Mouse (Mus musculus): ENCODE measurements around the gene Gm9508.

Gm9508 gene

GRCm38 (mm10) chr10:77670710-77671109 lies 26.3 kb downstream of the Gm9508 start:
- DNase-seq (ENCODE audit: low spot score in 2 of 2) = no peak

- DNase-seq (ENCODE audit: low spot score in 2 of 2) = peak in 1 of 2 experiments; percentile 24
Observed at GRCm38 (mm10) chr10:77667402-77667801, 29.6 kb downstream of the Gm9508 start.

- no peak for DNase-seq (ENCODE audit: low spot score in 2 of 2)
Observed at GRCm38 (mm10) chr10:77666342-77666741, 30.7 kb downstream of the Gm9508 start.

GRCm38 (mm10) chr10:77663949-77664665 lies 32.9 kb downstream of the Gm9508 start:
- no peak for DNase-seq (ENCODE audit: low spot score in 2 of 2)

GRCm38 (mm10) chr10:77658286-77658994 lies 38.6 kb downstream of the Gm9508 start:
- no peak for DNase-seq (ENCODE audit: low spot score in 2 of 2)

- no peak for DNase-seq (ENCODE audit: low spot score in 2 of 2)
Observed at GRCm38 (mm10) chr10:77652046-77652445, 45.0 kb downstream of the Gm9508 start.

GRCm38 (mm10) chr10:77647901-77648300 lies 49.1 kb downstream of the Gm9508 start:
- DNase-seq (ENCODE audit: low spot score in 2 of 2) = no peak

- DNase-seq (ENCODE audit: low spot score in 2 of 2) = no peak
Observed at GRCm38 (mm10) chr10:77647461-77647860, 49.6 kb downstream of the Gm9508 start.

Data from frontal cortex, postnatal 25 days (tissue).